Comparison of ENCODE assay signal across 19 mouse cellular contexts in the genomic region with DNA sequence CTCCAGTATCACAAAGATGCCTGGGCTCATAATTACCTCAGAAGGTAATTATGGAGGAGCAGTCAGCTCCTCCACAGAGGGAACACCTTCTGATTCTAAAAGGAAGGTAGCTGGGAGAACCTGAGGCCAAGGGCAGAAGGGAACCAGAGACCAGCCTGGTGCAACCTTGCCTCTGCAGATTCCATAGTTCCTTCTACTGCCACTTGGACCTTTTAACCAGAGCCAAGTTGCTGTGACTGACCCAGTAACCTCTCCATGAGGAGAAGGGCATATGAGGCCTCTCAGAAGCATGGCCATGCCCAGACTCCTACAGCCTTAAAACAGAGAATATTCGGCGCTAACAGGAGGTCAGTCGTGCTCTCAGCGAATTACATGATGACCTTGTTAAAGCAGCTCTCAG. TPM values are rescaled to one million over a fixed set of nuclear protein-coding genes. Genes with fewer than 3 reads are reported as not detected.
"Had no signal": no experiment of that assay in that cellular context is flagged by ENCODE, and none has a peak within 500 bp of the region (broad histone marks: within the 10 kb centered on the region; RNA-seq: fewer than 3 reads in every experiment).

No protein-coding gene starts in this region.

- H3K4me2 ChIP-seq: midbrain, embryonic 15.5 days had no signal

- H3K27ac ChIP-seq: limb, embryonic 13.5 days; liver, embryonic 14.5 days; midbrain, embryonic 15.5 days had no signal

- H3K9ac ChIP-seq: limb, embryonic 13.5 days; liver, embryonic 14.5 days; midbrain, embryonic 15.5 days had no signal

- ATAC-seq: inflammation-experienced regulatory T-cells, adult 6 months had no signal

- H3K27me3 ChIP-seq: limb, embryonic 13.5 days; midbrain, embryonic 15.5 days had no signal

- H3K9me3 ChIP-seq: limb, embryonic 13.5 days; midbrain, embryonic 15.5 days had no signal

- DNase-seq: kidney, adult 8-10 months; left cerebral cortex, postnatal 4 days; lung, adult 18-20 months; lung, postnatal 36 days; retina, postnatal 1 day; right cerebral cortex, postnatal 4 days; spleen, adult 18-20 months; thymus, postnatal 36 days had no signal

- H3K36me3 ChIP-seq: limb, embryonic 13.5 days; midbrain, embryonic 15.5 days had no signal

- H3K4me3 ChIP-seq: limb, embryonic 13.5 days; midbrain, embryonic 15.5 days had no signal

RNA-seq across cellular contexts. Expression of a gene that starts 57.8 kb away (rescaled TPM):
- total RNA-seq: layer of hippocampus, adult 8-10 months; layer of hippocampus, postnatal 14 days; left cerebral cortex, adult 18-20 months; left cerebral cortex, postnatal 10 days; left cerebral cortex, postnatal 4 days; monocyte, adult 5-6 weeks had no signal
- polyA plus RNA-seq: inflammation-experienced regulatory T-cells, adult 6 months; limb, embryonic 13.5 days; liver, adult 2 months; lung, embryonic 16.5 days had no signal
